Mouse (Mus musculus) CD4-positive naive resting alpha-beta T cell, adult 76 days (primary cell): Measurements from ENCODE around the gene Gm42669. TPM values are rescaled to one million over a fixed set of nuclear protein-coding genes. Genes with fewer than 3 reads are reported as not detected.

Experiments
- total RNA-seq: library from RNA; stranded (reverse); gene quantifications from one replicate; pipeline ENCODE4 v1.2.4, GENCODE M21; 2023

Gm42669 gene
- 0.47 TPM for total RNA-seq

DNA sequence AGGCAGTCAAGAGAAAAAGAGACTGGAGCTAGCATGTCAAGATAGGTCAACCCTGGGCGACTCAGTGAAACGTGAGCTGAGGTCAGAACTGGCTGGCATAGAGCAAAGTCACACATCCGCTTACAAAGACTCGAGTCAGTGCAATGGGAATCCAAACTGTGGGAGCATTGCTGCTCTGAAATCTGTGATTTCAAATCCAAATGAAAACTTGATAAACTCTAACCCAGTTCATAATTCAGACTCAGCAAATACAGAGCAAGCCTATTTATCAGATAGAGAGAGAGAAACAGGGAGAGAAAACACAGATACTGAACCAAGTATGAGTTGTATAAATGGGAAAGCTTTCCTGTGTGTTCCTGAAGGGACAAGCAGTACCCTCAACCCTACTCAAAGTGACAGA lies at the start of gene Gm42669:
TSS of gene Gm42669 (plus strand) at position 301 of the 400 bp plus-strand sequence.

DNA sequence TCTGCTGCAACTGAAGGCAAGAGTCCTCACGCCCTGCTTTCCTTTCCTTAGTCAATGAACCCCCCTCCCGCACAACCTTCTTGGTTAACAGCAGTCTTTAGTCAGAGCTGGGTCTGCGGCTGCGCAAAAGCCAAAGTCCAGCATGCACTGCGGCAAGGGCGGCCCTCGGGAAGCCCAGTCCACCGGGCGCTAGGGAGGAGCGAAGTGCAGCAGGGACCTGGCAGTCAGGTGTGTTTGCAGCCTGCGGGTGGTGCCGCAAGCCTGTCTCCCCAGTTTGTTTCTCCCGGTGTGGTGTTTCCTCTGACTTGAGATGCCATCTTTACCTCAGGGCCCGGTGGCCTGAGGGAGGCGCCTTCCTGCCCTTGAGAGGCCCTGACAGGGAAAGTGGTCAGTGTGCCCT lies 27.2 kb downstream of the Gm42669 start, which contains the start of gene 1700028K03Rik:
TSS of gene 1700028K03Rik (plus strand) at position 129 of the 400 bp plus-strand sequence.

DNA sequence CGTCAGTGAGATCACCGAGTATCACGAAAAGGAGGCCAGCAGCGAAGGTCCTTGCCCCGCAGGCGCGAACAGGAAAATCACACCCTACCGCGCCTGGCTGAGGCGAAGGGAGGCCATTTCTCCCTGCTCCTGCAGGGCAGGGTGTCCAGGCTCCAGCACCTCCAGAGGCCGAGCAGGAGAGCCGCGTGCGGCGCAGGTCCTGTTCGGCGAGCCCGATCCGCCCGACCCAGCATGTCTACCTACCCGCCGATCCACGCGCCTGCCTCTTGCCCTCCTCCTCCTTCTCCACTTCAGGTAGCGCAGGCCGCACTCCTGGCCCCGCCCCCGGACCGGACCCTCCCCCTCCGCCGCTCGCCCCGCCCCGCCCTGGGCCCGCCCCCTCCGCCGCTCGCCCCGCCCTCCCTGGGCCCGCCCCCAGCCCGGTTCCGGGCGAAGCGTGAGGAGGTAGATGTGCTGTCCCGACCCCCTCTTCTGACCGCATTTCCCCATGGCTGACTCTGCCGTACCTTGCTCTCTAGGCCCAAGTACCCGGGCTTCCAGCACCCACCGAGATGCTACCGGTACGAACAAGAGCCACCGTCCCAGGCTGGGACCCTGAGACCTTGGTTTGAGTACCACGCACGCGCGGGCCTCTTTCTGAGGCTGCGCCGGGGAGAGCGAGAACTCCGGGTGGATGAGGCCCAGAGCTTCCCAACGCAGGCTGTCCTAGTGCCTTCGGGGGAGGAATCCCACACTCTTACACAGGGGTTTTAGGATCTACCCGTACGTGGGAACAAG lies 90.1 kb downstream of the Gm42669 start, which contains the start of the genes Rpap2 and Glmn:
TSS of gene Rpap2 (plus strand) at position 73 of the 777 bp plus-strand sequence.
TSS of gene Glmn (minus strand) at position 588 of the 777 bp plus-strand sequence.

Other genes starting within 250 kb of the Gm42669 start
- 98.9 TPM for gene Tgfbr3, start 218.0 kb upstream of the Gm42669 start, total RNA-seq
- 1.5 TPM for gene Brdt, start 176.5 kb upstream of the Gm42669 start, total RNA-seq
- 1.1 TPM for gene Ephx4, start 104.9 kb upstream of the Gm42669 start, total RNA-seq
- not detected for gene Lpcat2b, start 76.1 kb upstream of the Gm42669 start, total RNA-seq
- gene Btbd8, start 69.6 kb upstream of the Gm42669 start, total RNA-seq, result 10.2 TPM
- gene 1700028K03Rik, start 27.1 kb downstream of the Gm42669 start, total RNA-seq, result not detected
- gene Rpap2, start 89.8 kb downstream of the Gm42669 start, total RNA-seq, result 26.1 TPM
- gene Glmn, start 90.3 kb downstream of the Gm42669 start, total RNA-seq, result 10.9 TPM
- gene Gfi1, start 218.4 kb downstream of the Gm42669 start, total RNA-seq, result 24.3 TPM